Mouse (Mus musculus): ENCODE measurements around the gene Tsc22d4.

The Tsc22d4 gene

GRCm38 (mm10) chr5:137764609-137765340 lies 19.2 kb downstream of the Tsc22d4 start:
- no peak for DNase-seq (ENCODE audit: low spot score)

- DNase-seq (ENCODE audit: low spot score), result no peak
These were observed 20.7 kb downstream of the Tsc22d4 start for GRCm38 (mm10) chr5:137766270-137766669.

- no peak for DNase-seq (ENCODE audit: low spot score)
These were observed 22.9 kb downstream of the Tsc22d4 start for GRCm38 (mm10) chr5:137768475-137768874.

GRCm38 (mm10) chr5:137770709-137771108 lies 25.2 kb downstream of the Tsc22d4 start:
- DNase-seq (ENCODE audit: low spot score), result no peak

GRCm38 (mm10) chr5:137772755-137773154 lies 27.2 kb downstream of the Tsc22d4 start:
- no peak for DNase-seq (ENCODE audit: low spot score)

- DNase-seq (ENCODE audit: low spot score), result no peak
These were observed 30.2 kb downstream of the Tsc22d4 start for GRCm38 (mm10) chr5:137775587-137776290.

- no peak for DNase-seq (ENCODE audit: low spot score)
These were observed 30.9 kb downstream of the Tsc22d4 start for GRCm38 (mm10) chr5:137776408-137776918.

- DNase-seq (ENCODE audit: low spot score), result no peak
These were observed 31.8 kb downstream of the Tsc22d4 start for GRCm38 (mm10) chr5:137777267-137777845.

GRCm38 (mm10) chr5:137778635-137779034 lies 33.1 kb downstream of the Tsc22d4 start, which contains the start of gene Ppp1r35:
Ppp1r35 (plus strand) TSS chr5:137778849.
- DNase-seq (ENCODE audit: low spot score), result peak; percentile 97

GRCm38 (mm10) chr5:137779053-137779933 lies 33.8 kb downstream of the Tsc22d4 start:
- no peak for DNase-seq (ENCODE audit: low spot score)

GRCm38 (mm10) chr5:137781661-137782060 lies 36.1 kb downstream of the Tsc22d4 start:
- no peak for DNase-seq (ENCODE audit: low spot score)

- DNase-seq (ENCODE audit: low spot score), result no peak
These were observed 37.4 kb downstream of the Tsc22d4 start for GRCm38 (mm10) chr5:137782776-137783522.

GRCm38 (mm10) chr5:137783901-137784540 lies 38.5 kb downstream of the Tsc22d4 start:
- no peak for DNase-seq (ENCODE audit: low spot score)

- no peak for DNase-seq (ENCODE audit: low spot score)
These were observed 39.0 kb downstream of the Tsc22d4 start for GRCm38 (mm10) chr5:137784546-137784945.

GRCm38 (mm10) chr5:137785164-137786031 lies 39.9 kb downstream of the Tsc22d4 start:
- peak; percentile 49 for DNase-seq (ENCODE audit: low spot score)

- peak; percentile 100 for DNase-seq (ENCODE audit: low spot score)
These were observed 40.8 kb downstream of the Tsc22d4 start for GRCm38 (mm10) chr5:137786109-137786942.

- peak; percentile 95 for DNase-seq (ENCODE audit: low spot score)
These were observed 41.8 kb downstream of the Tsc22d4 start, which contains the start of the genes Mepce and Zcwpw1 for GRCm38 (mm10) chr5:137787151-137787928. Mepce (minus strand) TSS chr5:137787655. Zcwpw1 (plus strand) TSS chr5:137787798.

GRCm38 (mm10) chr5:137788171-137788570 lies 42.6 kb downstream of the Tsc22d4 start:
- DNase-seq (ENCODE audit: low spot score), result peak; percentile 60

Measured in layer of hippocampus, adult 11-12 months (tissue).